23 mouse cellular contexts compared by ENCODE assay signal in genomic region chr2:33597384-33597783, GRCm38 (mm10). TPM values are rescaled to one million over a fixed set of nuclear protein-coding genes. Genes with fewer than 3 reads are reported as not detected.
DNase-seq lines count a peak whose midpoint lies in the region; ATAC-seq and TF ChIP-seq lines count a peak whose summit lies in the region.
"Had no signal": no experiment of that assay in that cellular context is flagged by ENCODE, and none has a peak within 500 bp of the region (broad histone marks: within the 10 kb centered on the region; RNA-seq: fewer than 3 reads in every experiment).

No protein-coding gene starts in this region.

- no peak overlapping the region for H3K4me2 ChIP-seq in forebrain, embryonic 12.5 days
- H3K4me2 ChIP-seq in forebrain, postnatal 0 days (ENCODE audit: low read depth): no peak overlapping the region
- no peak overlapping the region for H3K4me2 ChIP-seq in midbrain, embryonic 13.5 days (replicated peaks)
- no peak overlapping the region for H3K4me2 ChIP-seq in midbrain, postnatal 0 days (ENCODE audit: low read depth, low read length, poor library complexity, severe bottlenecking)
- H3K4me2 ChIP-seq in hindbrain, embryonic 13.5 days: no peak overlapping the region
- no peak overlapping the region for H3K4me2 ChIP-seq in neural tube, embryonic 15.5 days
- H3K4me2 ChIP-seq: limb, embryonic 15.5 days; liver, embryonic 15.5 days had no signal

- TF ChIP-seq CTCF in forebrain, postnatal 0 days (IDR thresholded peaks at IDR 0.05; ENCODE audit: low read depth): no peak
- no peak for TF ChIP-seq CTCF in midbrain, postnatal 0 days (IDR thresholded peaks at IDR 0.05)

- no peaks in the 10 kb centered on the region for H3K9me3 ChIP-seq in forebrain, embryonic 12.5 days
- no peaks in the 10 kb centered on the region for H3K9me3 ChIP-seq in forebrain, postnatal 0 days (ENCODE audit: low read length)
- no peaks in the 10 kb centered on the region for H3K9me3 ChIP-seq in midbrain, embryonic 13.5 days
- no peaks in the 10 kb centered on the region for H3K9me3 ChIP-seq in midbrain, postnatal 0 days (ENCODE audit: low read length)
- no peaks in the 10 kb centered on the region for H3K9me3 ChIP-seq in hindbrain, embryonic 13.5 days
- H3K9me3 ChIP-seq in neural tube, embryonic 15.5 days (replicated peaks): no peaks in the 10 kb centered on the region
- H3K9me3 ChIP-seq: G1E; limb, embryonic 15.5 days; liver, embryonic 15.5 days had no signal

- peaks cover 43% of the 10 kb centered on the region for H3K4me1 ChIP-seq in forebrain, embryonic 12.5 days
- H3K4me1 ChIP-seq in forebrain, postnatal 0 days (ENCODE audit: insufficient read depth): peaks cover 11% of the 10 kb centered on the region; the same call in 1 of the 2 replicates
- H3K4me1 ChIP-seq in midbrain, embryonic 13.5 days (replicated peaks): peaks cover 47% of the 10 kb centered on the region
- peaks cover 7% of the 10 kb centered on the region for H3K4me1 ChIP-seq in midbrain, postnatal 0 days (ENCODE audit: insufficient read depth, low read length)
- peaks cover 62% of the 10 kb centered on the region for H3K4me1 ChIP-seq in hindbrain, embryonic 13.5 days (replicated peaks)
- peaks cover 61% of the 10 kb centered on the region for H3K4me1 ChIP-seq in neural tube, embryonic 15.5 days
- H3K4me1 ChIP-seq: liver, embryonic 15.5 days had no signal

- peaks cover 81% of the 10 kb centered on the region for H3K27me3 ChIP-seq in forebrain, embryonic 12.5 days
- H3K27me3 ChIP-seq in forebrain, postnatal 0 days (ENCODE audit: insufficient read depth, low read length): no peaks in the 10 kb centered on the region; the same call in 1 of the 2 replicates
- H3K27me3 ChIP-seq in midbrain, embryonic 13.5 days: peaks cover 77% of the 10 kb centered on the region
- H3K27me3 ChIP-seq in midbrain, postnatal 0 days (ENCODE audit: insufficient read depth, low read length): peaks cover 6% of the 10 kb centered on the region; the same call in 1 of the 2 replicates
- H3K27me3 ChIP-seq in hindbrain, embryonic 13.5 days: peaks cover 56% of the 10 kb centered on the region
- H3K27me3 ChIP-seq in neural tube, embryonic 15.5 days (replicated peaks): peaks cover 3% of the 10 kb centered on the region; the same call in 1 of the 2 replicates

- WGBS in forebrain, embryonic 12.5 days: 32% methylated on average over 4 of the region's 4 CpGs
- 43% methylated on average over 4 of the region's 4 CpGs for WGBS in forebrain, postnatal 0 days
- 28% methylated on average over 4 of the region's 4 CpGs for WGBS in midbrain, embryonic 13.5 days
- 24% methylated on average over 4 of the region's 4 CpGs for WGBS in midbrain, postnatal 0 days
- 20% methylated on average over 4 of the region's 4 CpGs for WGBS in hindbrain, embryonic 13.5 days
- 6% methylated on average over 4 of the region's 4 CpGs for WGBS in neural tube, embryonic 15.5 days

- H3K36me3 ChIP-seq in forebrain, embryonic 12.5 days (replicated peaks): no peaks in the 10 kb centered on the region
- H3K36me3 ChIP-seq in forebrain, postnatal 0 days (ENCODE audit: insufficient read depth): no peaks in the 10 kb centered on the region
- H3K36me3 ChIP-seq in midbrain, embryonic 13.5 days: no peaks in the 10 kb centered on the region
- no peaks in the 10 kb centered on the region for H3K36me3 ChIP-seq in midbrain, postnatal 0 days (ENCODE audit: insufficient read depth, low read length)
- H3K36me3 ChIP-seq in hindbrain, embryonic 13.5 days: no peaks in the 10 kb centered on the region
- no peaks in the 10 kb centered on the region for H3K36me3 ChIP-seq in neural tube, embryonic 15.5 days
- H3K36me3 ChIP-seq: G1E; limb, embryonic 15.5 days; liver, embryonic 15.5 days had no signal

- no peak overlapping the region for H3K4me3 ChIP-seq in forebrain, embryonic 12.5 days (replicated peaks)
- no peak overlapping the region for H3K4me3 ChIP-seq in forebrain, postnatal 0 days (ENCODE audit: low read depth, low read length)
- no peak overlapping the region for H3K4me3 ChIP-seq in midbrain, embryonic 13.5 days (replicated peaks)
- no peak overlapping the region for H3K4me3 ChIP-seq in midbrain, postnatal 0 days (ENCODE audit: low read depth, low read length)
- no peak overlapping the region for H3K4me3 ChIP-seq in hindbrain, embryonic 13.5 days
- no peak overlapping the region for H3K4me3 ChIP-seq in neural tube, embryonic 15.5 days (replicated peaks)
- H3K4me3 ChIP-seq: limb, embryonic 15.5 days; liver, embryonic 15.5 days had no signal

- H3K27ac ChIP-seq in forebrain, embryonic 12.5 days: no peak overlapping the region
- H3K27ac ChIP-seq in forebrain, postnatal 0 days (ENCODE audit: low read depth, low read length): no peak overlapping the region
- no peak overlapping the region for H3K27ac ChIP-seq in midbrain, embryonic 13.5 days
- H3K27ac ChIP-seq in midbrain, postnatal 0 days (ENCODE audit: low read depth, low read length): no peak overlapping the region
- H3K27ac ChIP-seq in hindbrain, embryonic 13.5 days: peak overlapping the region; percentile 56
- H3K27ac ChIP-seq in neural tube, embryonic 15.5 days (replicated peaks): peak overlapping the region; percentile 45; the same call in 1 of the 2 replicates
- H3K27ac ChIP-seq: limb, embryonic 15.5 days; liver, embryonic 15.5 days had no signal

- no peak overlapping the region for H3K9ac ChIP-seq in forebrain, embryonic 12.5 days
- no peak overlapping the region for H3K9ac ChIP-seq in forebrain, postnatal 0 days
- H3K9ac ChIP-seq in midbrain, embryonic 13.5 days (replicated peaks): no peak overlapping the region
- H3K9ac ChIP-seq in midbrain, postnatal 0 days (replicated peaks; ENCODE audit: low read length, poor library complexity, severe bottlenecking): no peak overlapping the region
- H3K9ac ChIP-seq in hindbrain, embryonic 13.5 days: no peak overlapping the region
- no peak overlapping the region for H3K9ac ChIP-seq in neural tube, embryonic 15.5 days (replicated peaks)
- H3K9ac ChIP-seq: limb, embryonic 15.5 days; liver, embryonic 15.5 days had no signal

- DNase-seq in forebrain, postnatal 0 days: no peak
- DNase-seq in midbrain, postnatal 0 days (ENCODE audit: low spot score): no peak
- no peak for DNase-seq in adrenal gland, postnatal 10 days
- DNase-seq: adrenal gland, postnatal 25 days; cerebellum, adult 11-12 months; cerebellum, postnatal 14 days; embryo, embryonic 11 days; gastrocnemius, postnatal 25 days; kidney, postnatal 4 days; right cerebral cortex, adult 18-20 months; thymus, postnatal 14 days had no signal

- 0 out of 2 replicates have a peak, but pooled peaks have one; percentile 24 for ATAC-seq in forebrain, embryonic 12.5 days (ENCODE audit: low FRiP score)
- ATAC-seq in forebrain, postnatal 0 days: no peak
- peak; percentile 38 for ATAC-seq in midbrain, embryonic 13.5 days
- ATAC-seq in midbrain, postnatal 0 days (ENCODE audit: low FRiP score): no peak
- 0 out of 2 replicates have a peak, but pooled peaks have one; percentile 25 for ATAC-seq in hindbrain, embryonic 13.5 days (ENCODE audit: low FRiP score)
- ATAC-seq in neural tube, embryonic 15.5 days (ENCODE audit: low FRiP score): no peak
- ATAC-seq: intestine, embryonic 16.5 days had no signal

RNA-seq across cellular contexts. Expression of gene Lmx1b, which starts 42.9 kb away (rescaled TPM):
- polyA plus RNA-seq in forebrain, embryonic 12.5 days (2016; fragmentation: Nextera tagmentation; extraction: Ambion mirVana): 0.84 and 0.91 TPM in 2 replicates
- total RNA-seq in forebrain, postnatal 0 days (2014; rRNA removed): 0.54 and 2.0 TPM in 2 replicates
- 0.05 and 0.24 TPM in 2 replicates for polyA plus RNA-seq in forebrain, postnatal 0 days (2015; fragmentation: Nextera tagmentation; extraction: Ambion mirVana)
- polyA plus RNA-seq in midbrain, embryonic 13.5 days (2015; fragmentation: Nextera tagmentation; extraction: Ambion mirVana): 2.5 and 2.7 TPM in 2 replicates
- 7.0 and 8.4 TPM in 2 replicates for total RNA-seq in midbrain, postnatal 0 days (2014; rRNA removed)
- polyA plus RNA-seq in midbrain, postnatal 0 days (2015; fragmentation: Nextera tagmentation; extraction: Ambion mirVana): 0.65 and 0.83 TPM in 2 replicates
- 6.3 and 6.7 TPM in 2 replicates for polyA plus RNA-seq in hindbrain, embryonic 13.5 days (2015; fragmentation: Nextera tagmentation; extraction: Ambion mirVana)
- 7.9 and 8.5 TPM in 2 replicates for polyA plus RNA-seq in neural tube, embryonic 15.5 days (2015; fragmentation: Nextera tagmentation; extraction: Ambion mirVana)
- under 1 TPM in 1 of 2 experiments, not detected in 1; 0.09 TPM for total RNA-seq in adrenal gland, postnatal 10 days (2021)
- total RNA-seq: hematopoietic stem cell, adult 5-6 weeks; monocyte, adult 5-6 weeks had no signal
- polyA plus RNA-seq: G1E; heart, embryonic 16.5 days; intestine, embryonic 16.5 days; liver, embryonic 15.5 days; lung, embryonic 16.5 days had no signal

Comparison
In these comparisons a context has a peak if more than half of its experiments do, and no peak if none do; other contexts are left out.
1. ATAC-seq: peak in forebrain, embryonic 12.5 days (single experiment), midbrain, embryonic 13.5 days (single experiment) and hindbrain, embryonic 13.5 days (single experiment); none in forebrain, postnatal 0 days (single experiment), midbrain, postnatal 0 days (single experiment) and neural tube, embryonic 15.5 days (single experiment).
2. H3K27ac ChIP-seq: peak in hindbrain, embryonic 13.5 days (single experiment) and neural tube, embryonic 15.5 days (single experiment); none in forebrain, embryonic 12.5 days (single experiment), forebrain, postnatal 0 days (single experiment), midbrain, embryonic 13.5 days (single experiment) and midbrain, postnatal 0 days (single experiment).